Mouse (Mus musculus): ENCODE measurements around the gene Olfr33. TPM values are rescaled to one million over a fixed set of nuclear protein-coding genes. Genes with fewer than 3 reads are reported as not detected.

Olfr33 gene
- not detected in 2 replicates for polyA plus RNA-seq (2015; fragmentation: Nextera tagmentation; extraction: Ambion mirVana)

DNA sequence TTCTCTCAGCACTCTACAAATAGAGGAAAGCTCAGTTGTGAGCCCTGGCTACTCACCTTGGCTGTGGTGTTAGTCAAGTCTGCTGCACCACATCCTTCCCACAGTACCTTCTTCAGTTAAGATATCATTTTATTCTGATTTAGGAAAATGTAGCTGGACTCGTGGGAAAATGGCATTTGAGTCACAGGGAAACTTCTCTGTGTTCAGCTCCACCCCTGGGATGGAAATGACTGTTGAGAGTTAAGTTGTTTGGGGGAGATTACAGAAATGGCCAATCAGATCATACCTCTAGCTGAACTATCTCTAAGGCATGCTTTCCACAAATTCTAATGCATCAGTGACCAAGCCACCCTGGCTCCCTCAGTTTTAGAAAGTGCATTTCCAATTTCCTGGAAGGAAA, at the start of gene Olfr33:
Gene Olfr33, minus strand, starts transcription at position 101 of the 400 bp plus-strand sequence.
- WGBS (ENCODE audit: insufficient replicate concordance) = 22% methylated on average over 1 of the region's 1 CpGs
- DNase-seq = no peak

DNA sequence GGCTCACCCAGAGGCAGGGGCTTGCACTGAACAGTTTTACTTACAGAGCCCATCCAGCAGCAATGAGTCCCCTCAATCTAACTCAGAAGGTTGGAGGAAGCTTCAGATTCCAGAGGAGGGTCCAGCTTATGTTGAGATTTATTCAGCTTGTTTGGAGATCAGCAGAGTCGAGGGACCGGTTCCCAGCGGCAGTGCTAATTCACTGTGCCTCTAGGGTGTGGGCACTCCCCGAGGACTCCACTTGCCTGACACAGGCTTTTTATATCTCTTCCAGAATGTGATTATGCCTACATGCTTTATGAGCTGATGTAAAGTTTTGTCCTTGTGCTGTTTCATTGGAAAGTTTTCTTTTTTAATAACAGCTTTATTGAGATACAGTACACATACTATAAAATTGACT, 40.4 kb upstream of the Olfr33 start, which contains the start of the genes Olfr560 and Olfr78:
Gene Olfr560, minus strand, starts transcription at position 101 of the 400 bp plus-strand sequence.
Gene Olfr78, minus strand, starts transcription at position 206 of the 400 bp plus-strand sequence.
- no peaks in the 10 kb centered on the region for H3K9me3 ChIP-seq (ENCODE audit: low read length)
- no peaks in the 10 kb centered on the region for H3K27me3 ChIP-seq (ENCODE audit: insufficient read depth, low read length)
- 73% methylated on average over 4 of the region's 4 CpGs for WGBS (ENCODE audit: insufficient replicate concordance)
- H3K4me1 ChIP-seq (ENCODE audit: insufficient read depth) = no peaks in the 10 kb centered on the region
- H3K4me2 ChIP-seq (ENCODE audit: low read depth, low read length) = no peak within 1 kb of the TSS
- ATAC-seq = no peak
- no peak within 1 kb of the TSS for H3K4me3 ChIP-seq (ENCODE audit: low read depth, low read length)
- H3K27ac ChIP-seq (ENCODE audit: low read depth) = no peak within 1 kb of the TSS
- H3K9ac ChIP-seq (replicated peaks) = no peak within 1 kb of the TSS
- TF ChIP-seq CTCF (IDR thresholded peaks at IDR 0.05; ENCODE audit: low read depth) (no peak), EP300 (IDR thresholded peaks at IDR 0.05; ENCODE audit: low read depth) (no peak)
- DNase-seq = no peak
- H3K36me3 ChIP-seq (replicated peaks; ENCODE audit: insufficient read depth, low read length) = no peaks in the 10 kb centered on the region

More for the DNA sequence above, at the start of gene Olfr33:
- H3K27ac ChIP-seq (ENCODE audit: low read depth) = no peak within 1 kb of the TSS
- no peaks in the 10 kb centered on the region for H3K4me1 ChIP-seq (ENCODE audit: insufficient read depth)
- H3K9me3 ChIP-seq (ENCODE audit: low read length) = no peaks in the 10 kb centered on the region
- no peaks in the 10 kb centered on the region for H3K36me3 ChIP-seq (replicated peaks; ENCODE audit: insufficient read depth, low read length)
- H3K4me2 ChIP-seq (ENCODE audit: low read depth, low read length) = no peak within 1 kb of the TSS
- no peak within 1 kb of the TSS for H3K4me3 ChIP-seq (ENCODE audit: low read depth, low read length)
- no peak for ATAC-seq
- no peaks in the 10 kb centered on the region for H3K27me3 ChIP-seq (ENCODE audit: insufficient read depth, low read length)
- no peak within 1 kb of the TSS for H3K9ac ChIP-seq (replicated peaks)
- TF ChIP-seq CTCF (IDR thresholded peaks at IDR 0.05; ENCODE audit: low read depth) (no peak), EP300 (IDR thresholded peaks at IDR 0.05; ENCODE audit: low read depth) (no peak)

DNA sequence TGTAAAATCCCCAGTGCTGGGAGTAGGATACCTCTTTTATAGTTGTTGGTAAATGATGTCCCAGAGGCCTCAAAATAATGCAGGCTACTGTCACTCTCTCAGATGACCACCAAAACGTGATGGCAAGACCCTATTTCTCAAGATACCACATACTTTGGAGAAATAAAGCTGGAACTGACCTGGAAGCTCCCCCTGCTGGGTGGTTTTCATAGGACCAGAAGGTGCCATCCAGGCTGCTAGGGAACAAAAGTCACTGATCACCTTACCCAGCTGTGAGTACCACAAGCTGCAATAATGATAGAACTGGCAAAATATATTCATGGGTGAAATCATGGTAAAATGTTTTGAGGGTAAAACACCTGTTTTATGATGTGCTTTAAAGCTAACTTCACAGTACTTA, 33.2 kb upstream of the Olfr33 start:
- no peaks in the 10 kb centered on the region for H3K27me3 ChIP-seq (ENCODE audit: insufficient read depth, low read length)
- no peaks in the 10 kb centered on the region for H3K9me3 ChIP-seq (ENCODE audit: low read length)
- 11% methylated on average over 1 of the region's 1 CpGs for WGBS (ENCODE audit: insufficient replicate concordance)
- no peak overlapping the region for H3K4me2 ChIP-seq (ENCODE audit: low read depth, low read length)
- H3K4me3 ChIP-seq (ENCODE audit: low read depth, low read length) = no peak overlapping the region
- H3K27ac ChIP-seq (ENCODE audit: low read depth) = no peak overlapping the region
- no peak for DNase-seq
- no peak for ATAC-seq
- H3K9ac ChIP-seq (replicated peaks) = no peak overlapping the region
- no peak for TF ChIP-seq CTCF (IDR thresholded peaks at IDR 0.05; ENCODE audit: low read depth)
- TF ChIP-seq EP300 (IDR thresholded peaks at IDR 0.05; ENCODE audit: low read depth) = no peak
- no peaks in the 10 kb centered on the region for H3K36me3 ChIP-seq (replicated peaks; ENCODE audit: insufficient read depth, low read length)
- H3K4me1 ChIP-seq (ENCODE audit: insufficient read depth) = no peaks in the 10 kb centered on the region

DNA sequence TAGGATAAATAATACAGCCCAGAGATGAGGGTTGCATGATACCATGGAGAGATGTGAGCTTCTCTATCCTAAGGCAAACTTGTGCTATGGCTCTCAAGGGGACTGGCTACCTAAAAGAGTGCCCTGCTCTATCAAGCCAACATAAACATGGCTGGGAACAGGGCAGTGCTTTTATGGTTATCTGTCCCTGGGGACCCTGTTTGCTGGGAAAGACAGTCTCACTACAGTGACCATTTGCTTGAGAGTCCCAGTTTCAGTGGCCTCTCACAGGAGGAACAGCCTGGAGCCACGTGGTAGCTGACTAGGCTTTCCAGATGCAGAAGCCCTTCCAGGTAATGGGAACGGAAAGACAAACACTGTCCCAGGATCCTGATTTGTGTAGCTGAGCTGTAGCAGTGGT, 18.8 kb upstream of the Olfr33 start:
- ATAC-seq = no peak

DNA sequence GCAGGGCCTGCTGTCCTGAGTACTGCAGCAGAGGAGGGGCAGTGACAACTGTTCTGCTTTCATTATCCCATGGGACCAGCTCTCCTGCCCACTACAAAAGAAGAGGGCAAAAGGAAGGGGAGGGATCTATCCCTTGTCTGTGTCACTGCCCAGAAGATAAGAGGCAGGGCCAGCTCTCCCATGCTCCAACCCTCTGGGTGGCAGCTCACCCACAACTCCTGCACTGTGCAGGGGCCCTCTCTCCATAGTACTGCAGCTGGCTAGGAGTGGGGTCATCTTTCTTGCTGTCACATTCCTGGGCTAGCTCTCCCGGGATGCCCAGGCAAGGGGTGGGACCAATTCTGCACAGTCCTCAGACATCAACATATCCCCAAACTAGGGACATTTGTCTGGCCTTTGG, 14.9 kb upstream of the Olfr33 start:
- Histone ChIP-seq H3K27me3 (ENCODE audit: insufficient read depth, low read length) (no peaks in the 10 kb centered on the region), H3K4me3 (ENCODE audit: low read depth, low read length) (no peak overlapping the region), H3K9me3 (ENCODE audit: low read length) (no peaks in the 10 kb centered on the region), H3K4me1 (ENCODE audit: insufficient read depth) (no peaks in the 10 kb centered on the region; the same call in 1 of the 2 replicates), H3K36me3 (replicated peaks; ENCODE audit: insufficient read depth, low read length) (no peaks in the 10 kb centered on the region), H3K9ac (replicated peaks) (no peak overlapping the region), H3K4me2 (ENCODE audit: low read depth, low read length) (no peak overlapping the region), H3K27ac (ENCODE audit: low read depth) (no peak overlapping the region)
- 53% methylated on average over 1 of the region's 1 CpGs for WGBS (ENCODE audit: insufficient replicate concordance)
- DNase-seq (no peak), ATAC-seq (no peak)
- no peak for TF ChIP-seq CTCF (IDR thresholded peaks at IDR 0.05; ENCODE audit: low read depth)
- no peak for TF ChIP-seq EP300 (IDR thresholded peaks at IDR 0.05; ENCODE audit: low read depth)

More for the DNA sequence above, 18.8 kb upstream of the Olfr33 start:
- Histone ChIP-seq H3K9ac (replicated peaks) (no peak overlapping the region), H3K4me1 (ENCODE audit: insufficient read depth) (no peaks in the 10 kb centered on the region; the same call in 1 of the 2 replicates), H3K27ac (ENCODE audit: low read depth) (no peak overlapping the region), H3K27me3 (ENCODE audit: insufficient read depth, low read length) (no peaks in the 10 kb centered on the region), H3K4me2 (ENCODE audit: low read depth, low read length) (no peak overlapping the region), H3K9me3 (ENCODE audit: low read length) (no peaks in the 10 kb centered on the region), H3K36me3 (replicated peaks; ENCODE audit: insufficient read depth, low read length) (no peaks in the 10 kb centered on the region), H3K4me3 (ENCODE audit: low read depth, low read length) (no peak overlapping the region)
- no peak for TF ChIP-seq CTCF (IDR thresholded peaks at IDR 0.05; ENCODE audit: low read depth)
- WGBS (ENCODE audit: insufficient replicate concordance) = 32% methylated on average over 2 of the region's 2 CpGs
- no peak for DNase-seq

DNA sequence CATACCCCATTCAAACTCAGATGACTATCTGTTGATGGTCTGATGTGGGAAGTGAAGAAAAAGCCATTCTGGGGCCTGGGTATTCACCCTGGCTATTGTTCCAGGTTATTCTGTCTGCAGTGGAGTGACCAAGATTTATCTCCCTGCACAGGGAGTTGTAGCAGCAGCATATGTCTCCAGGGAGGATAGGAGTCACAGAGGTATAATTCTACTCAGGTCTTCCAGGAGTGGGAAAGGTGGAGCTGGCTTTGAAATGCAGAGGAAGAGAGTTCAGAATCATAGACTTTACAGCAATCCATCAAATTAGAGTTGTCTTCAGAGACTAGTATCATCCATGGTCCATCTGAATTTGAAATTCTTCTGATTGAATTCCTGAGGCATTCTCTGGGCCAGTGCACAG, 8.5 kb upstream of the Olfr33 start, which contains the start of gene Olfr559:
Gene Olfr559, minus strand, starts transcription at position 101 of the 400 bp plus-strand sequence.
- no peak for DNase-seq
- no peak for TF ChIP-seq EP300 (IDR thresholded peaks at IDR 0.05; ENCODE audit: low read depth)
- TF ChIP-seq CTCF (IDR thresholded peaks at IDR 0.05; ENCODE audit: low read depth) = no peak
- Histone ChIP-seq H3K9me3 (ENCODE audit: low read length) (no peaks in the 10 kb centered on the region), H3K9ac (replicated peaks) (no peak within 1 kb of the TSS), H3K27ac (ENCODE audit: low read depth) (no peak within 1 kb of the TSS), H3K4me2 (ENCODE audit: low read depth, low read length) (no peak within 1 kb of the TSS), H3K4me3 (ENCODE audit: low read depth, low read length) (no peak within 1 kb of the TSS), H3K36me3 (replicated peaks; ENCODE audit: insufficient read depth, low read length) (no peaks in the 10 kb centered on the region), H3K27me3 (ENCODE audit: insufficient read depth, low read length) (no peaks in the 10 kb centered on the region), H3K4me1 (ENCODE audit: insufficient read depth) (no peaks in the 10 kb centered on the region)
- ATAC-seq = no peak

DNA sequence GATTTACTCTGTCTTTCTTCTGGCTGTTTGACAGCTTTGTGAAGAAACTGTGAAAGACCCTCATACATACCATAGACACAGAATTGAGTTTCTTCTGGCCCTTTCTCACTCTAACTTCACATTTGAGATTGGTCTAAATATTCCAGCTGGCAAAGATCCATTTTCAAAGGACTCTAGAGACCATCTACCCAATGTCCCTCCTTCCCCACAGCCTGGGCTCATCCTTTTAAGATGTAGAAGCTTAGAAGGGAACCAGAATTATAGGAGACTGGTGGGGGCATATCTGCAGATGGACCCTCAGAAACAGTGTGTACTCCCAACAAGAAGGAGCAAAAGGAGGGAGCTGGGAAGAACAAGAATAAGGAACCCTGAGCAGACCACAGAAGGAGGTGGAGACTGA, 17.0 kb downstream of the Olfr33 start, which contains the start of gene Olfr558:
Gene Olfr558, plus strand, starts transcription at position 301 of the 400 bp plus-strand sequence.
- no peak within 1 kb of the TSS for H3K4me3 ChIP-seq (ENCODE audit: low read depth, low read length)
- DNase-seq (no peak), ATAC-seq (no peak)
- no peak within 1 kb of the TSS for H3K27ac ChIP-seq (ENCODE audit: low read depth)
- TF ChIP-seq EP300 (IDR thresholded peaks at IDR 0.05; ENCODE audit: low read depth) = no peak
- TF ChIP-seq CTCF (IDR thresholded peaks at IDR 0.05; ENCODE audit: low read depth) = no peak
- no peak within 1 kb of the TSS for H3K9ac ChIP-seq (replicated peaks)
- no peaks in the 10 kb centered on the region for H3K27me3 ChIP-seq (ENCODE audit: insufficient read depth, low read length)
- H3K9me3 ChIP-seq (ENCODE audit: low read length) = no peaks in the 10 kb centered on the region
- no peaks in the 10 kb centered on the region for H3K36me3 ChIP-seq (replicated peaks; ENCODE audit: insufficient read depth, low read length)
- no peaks in the 10 kb centered on the region for H3K4me1 ChIP-seq (ENCODE audit: insufficient read depth)
- H3K4me2 ChIP-seq (ENCODE audit: low read depth, low read length) = no peak within 1 kb of the TSS
